9 mouse cellular contexts compared by ENCODE assay signal in the genomic region with DNA sequence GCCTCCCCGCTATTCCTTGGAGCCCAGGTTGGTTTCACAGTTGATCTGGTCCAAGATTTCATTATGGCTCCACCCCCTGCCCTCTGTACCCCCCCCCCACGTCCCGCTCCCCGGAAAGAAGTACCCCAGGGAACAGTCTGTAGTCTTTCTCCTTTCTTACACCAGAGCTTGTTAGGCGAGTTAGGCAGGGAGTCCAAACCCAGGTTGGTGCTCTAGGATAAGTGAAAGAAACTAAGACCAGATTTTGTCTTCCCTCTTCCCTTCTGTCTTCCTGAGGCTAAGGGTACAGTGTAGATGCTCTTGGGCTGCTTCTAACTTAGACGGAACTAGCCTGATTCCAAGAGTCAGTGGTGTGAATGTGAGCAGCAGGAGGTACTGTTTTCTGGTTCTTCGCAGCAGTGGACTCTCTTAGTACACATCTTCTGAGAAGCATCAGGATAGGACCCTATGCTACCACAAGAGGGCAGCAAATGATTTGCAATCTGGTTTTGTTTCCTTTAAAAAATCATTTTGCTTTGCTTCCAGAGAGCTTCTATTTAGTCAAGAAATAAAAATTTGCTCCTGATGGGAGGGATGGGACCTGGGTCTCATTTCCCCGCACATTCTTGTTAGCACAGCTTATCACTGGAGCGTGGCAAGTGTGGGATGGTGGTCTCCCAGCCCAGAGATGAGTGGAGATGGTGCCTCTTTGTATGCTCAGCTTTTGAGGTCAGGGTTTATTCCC.
A peak's percentile ranks its signal among the peaks of the same experiment; 100 is the strongest.
DNase-seq lines count a peak whose midpoint lies in the region; ATAC-seq and TF ChIP-seq lines count a peak whose summit lies in the region.
"Had no signal": no experiment of that assay in that cellular context is flagged by ENCODE, and none has a peak within 500 bp of the region (broad histone marks: within the 10 kb centered on the region; RNA-seq: fewer than 3 reads in every experiment).

No protein-coding gene starts in this region.

- no peak for ATAC-seq in heart, embryonic 14.5 days (ENCODE audit: insufficient number of reproducible peaks, insufficient read depth, low FRiP score, low read depth)

- no peak overlapping the region for H3K4me3 ChIP-seq in cortical plate, adult 2 months (ENCODE audit: insufficient read depth, low read length)
- H3K4me3 ChIP-seq in heart, embryonic 14.5 days (ENCODE audit: control insufficient read depth in 1 of 2, insufficient read depth in 1 of 2, low read depth in 1 of 2, low read length in 2 of 2), result no peak overlapping the region
- H3K4me3 ChIP-seq: limb, embryonic 15.5 days had no signal

- H3K27ac ChIP-seq in cortical plate, adult 2 months (ENCODE audit: insufficient read depth, low read length), result no peak overlapping the region
- H3K27ac ChIP-seq in heart, embryonic 14.5 days (replicated peaks in 1 of 2; ENCODE audit: control insufficient read depth in 1 of 2, insufficient read depth in 1 of 2, low read depth in 2 of 2, low read length in 2 of 2), result no peak overlapping the region
- H3K27ac ChIP-seq: limb, embryonic 15.5 days had no signal

- no peak overlapping the region for H3K9ac ChIP-seq in heart, embryonic 14.5 days (ENCODE audit: low read length)
- H3K9ac ChIP-seq: limb, embryonic 15.5 days had no signal

- no peaks in the 10 kb centered on the region for H3K27me3 ChIP-seq in heart, embryonic 14.5 days (ENCODE audit: control insufficient read depth, insufficient read depth, low read length)
- H3K27me3 ChIP-seq: limb, embryonic 15.5 days had no signal

- 8% methylated on average over 9 of the region's 9 CpGs for WGBS in heart, embryonic 14.5 days

- no peaks in the 10 kb centered on the region for H3K36me3 ChIP-seq in heart, embryonic 14.5 days (ENCODE audit: control insufficient read depth, insufficient read depth, low read length)
- H3K36me3 ChIP-seq: limb, embryonic 15.5 days had no signal

- DNase-seq in adrenal gland, adult (ENCODE audit: inconsistent age in 2 of 2, low spot score in 1 of 2), result peak; percentile 11 to 76
- no peak for DNase-seq in adrenal gland, postnatal 25 days
- peak; percentile 19 for DNase-seq in MEL-GATA-1-ER (ENCODE audit: extremely low read depth, low read depth)
- peak; percentile 17 to 44 for DNase-seq in kidney, postnatal 4 days
- peak; percentile 30 for DNase-seq in lung, postnatal 14 days
- DNase-seq in right cerebral cortex, postnatal 25 days, result peak; percentile 45

- TF ChIP-seq CTCF in cortical plate, adult 2 months (IDR thresholded peaks at IDR 0.05; ENCODE audit: extremely low read depth, insufficient read depth, low read length), result peak; percentile 43

- TF ChIP-seq POLR2A in cortical plate, adult 2 months (IDR thresholded peaks at IDR 0.05; ENCODE audit: extremely low read depth, insufficient read depth, low read length), result no peak

- H3K9me3 ChIP-seq in heart, embryonic 14.5 days (ENCODE audit: control insufficient read depth, low read length), result no peaks in the 10 kb centered on the region
- H3K9me3 ChIP-seq: limb, embryonic 15.5 days had no signal

- peaks cover 1% of the 10 kb centered on the region; the same call in 1 of the 2 replicates for H3K4me1 ChIP-seq in cortical plate, adult 2 months (ENCODE audit: control insufficient read depth, insufficient read depth, low read length)
- H3K4me1 ChIP-seq in heart, embryonic 14.5 days (ENCODE audit: control insufficient read depth in 2 of 2, insufficient read depth in 2 of 2, low read length in 2 of 2), result no peaks in the 10 kb centered on the region
- H3K4me1 ChIP-seq: limb, embryonic 15.5 days had no signal

- H3K4me2 ChIP-seq in heart, embryonic 14.5 days (ENCODE audit: low read length), result 0 out of 2 replicates have a peak overlapping the region, but pooled peaks have one; percentile 21
- H3K4me2 ChIP-seq: limb, embryonic 15.5 days had no signal
